Mouse (Mus musculus) CH12.LX (cell line): Measurements from ENCODE around the gene Tbx3. TPM values are rescaled to one million over a fixed set of nuclear protein-coding genes. Genes with fewer than 3 reads are reported as not detected.

ENCODE experiments used
- DNase-seq: peaks from one replicate; pipeline ENCODE4 v3.0.0-alpha.2; 2013; ENCODE audit errors: extremely low read depth
- H3K27ac ChIP-seq: 2 replicates; pipeline ENCODE4 v1.5.1; 2012; ENCODE audit warnings: low read depth, mild to moderate bottlenecking, control low read depth, moderate library complexity; ENCODE audit not compliant: insufficient read depth
- H3K27me3 ChIP-seq: replicated peaks from 2 replicates; pipeline ENCODE3; 2012; ENCODE audit warnings: inconsistent platforms
- H3K36me3 ChIP-seq, 2 experiments: replicated peaks in 1 of 2; 2 replicates each; pipeline versions ENCODE3 to v1.6.1; 2012; ENCODE audit warnings: inconsistent platforms in 1 of 2, low read length in 1 of 2, mild to moderate bottlenecking in 1 of 2, mixed read lengths in 1 of 2, moderate library complexity in 1 of 2; ENCODE audit not compliant: control insufficient read depth in 1 of 2, insufficient read depth in 1 of 2
- H3K4me1 ChIP-seq, 2 experiments: 2 replicates each; pipeline ENCODE4 v1.6.1; 2012; ENCODE audit warnings: inconsistent platforms in 1 of 2, moderate library complexity in 1 of 2; ENCODE audit not compliant: insufficient read depth in 2 of 2, control insufficient read depth in 1 of 2
- H3K4me2 ChIP-seq: 2 replicates; pipeline ENCODE4 v1.6.1; 2012; ENCODE audit warnings: low read depth, mild to moderate bottlenecking, control low read depth; ENCODE audit not compliant: poor library complexity, insufficient read depth, severe bottlenecking
- H3K4me3 ChIP-seq, 3 experiments: fragments of 150-350 bp in 1 of 3; sonication (generic) in 1 of 3; replicated peaks in 1 of 3; 2 replicates each; pipeline versions ENCODE3 to v1.5.1; 2011 to 2012; ENCODE audit warnings: low read depth in 2 of 3, low read length in 2 of 3, mild to moderate bottlenecking in 2 of 3, moderate library complexity in 2 of 3, control low read depth in 1 of 3, improper control_type of control experiment in 1 of 3, inconsistent platforms in 1 of 3, mixed read lengths in 1 of 3; ENCODE audit not compliant: poor library complexity in 1 of 3
- H3K79me2 ChIP-seq: replicated peaks from 2 replicates; pipeline ENCODE4 v1.6.1; 2012; ENCODE audit warnings: mild to moderate bottlenecking, moderate library complexity; ENCODE audit not compliant: control insufficient read depth, poor library complexity, insufficient read depth, severe bottlenecking; ENCODE audit errors: extremely low read depth
- H3K9ac ChIP-seq: 2 replicates; pipeline ENCODE4 v1.6.1; 2012; ENCODE audit warnings: low read depth, mild to moderate bottlenecking, control low read depth, moderate library complexity; ENCODE audit not compliant: insufficient read depth
- H3K9me3 ChIP-seq: replicated peaks from 2 replicates; pipeline ENCODE3; 2012; ENCODE audit warnings: low read length, inconsistent platforms, mixed read lengths
- BHLHE40 ChIP-seq: IDR thresholded peaks from 2 replicates; pipeline ENCODE4 v1.6.1; 2011; ENCODE audit warnings: mild to moderate bottlenecking, low read depth, low read length, improper control_type of control experiment
- CHD2 ChIP-seq: IDR thresholded peaks from 2 replicates; pipeline ENCODE4 v1.6.1; 2011; ENCODE audit warnings: low read length, improper control_type of control experiment
- CTCF ChIP-seq, 2 experiments: IDR thresholded peaks in 1 of 2; conservative IDR thresholded peaks in 1 of 2; 2 replicates each; pipeline ENCODE4 v1.5.1; 2011 to 2012; ENCODE audit warnings: low read depth in 2 of 2, low read length in 2 of 2, improper control_type of control experiment in 1 of 2, inconsistent platforms in 1 of 2, mild to moderate bottlenecking in 1 of 2, moderate library complexity in 1 of 2
- E2F4 ChIP-seq: IDR thresholded peaks from 2 replicates; pipeline ENCODE4 v1.6.1; 2011; ENCODE audit warnings: low read depth, low read length, improper control_type of control experiment; ENCODE audit not compliant: insufficient replicate concordance
- GABPA ChIP-seq: IDR thresholded peaks from 2 replicates; pipeline ENCODE4 v1.6.1; 2012; ENCODE audit warnings: low read depth, low read length, improper control_type of control experiment, inconsistent platforms; ENCODE audit not compliant: insufficient replicate concordance
- HCFC1 ChIP-seq: IDR thresholded peaks from 2 replicates; pipeline ENCODE4 v1.6.1; 2012; ENCODE audit warnings: low read depth, mild to moderate bottlenecking, inconsistent platforms, low read length, improper control_type of control experiment
- IRF4 ChIP-seq: IDR thresholded peaks from 2 replicates; pipeline ENCODE4 v1.6.1; 2014; ENCODE audit warnings: low read depth, mild to moderate bottlenecking, inconsistent platforms, low read length, improper control_type of control experiment
- JUN ChIP-seq: IDR thresholded peaks from 2 replicates; pipeline ENCODE4 v1.6.1; 2011; ENCODE audit warnings: low read depth, mild to moderate bottlenecking, low read length, improper control_type of control experiment, moderate library complexity; ENCODE audit not compliant: insufficient read depth
- MAX ChIP-seq: IDR thresholded peaks from 2 replicates; pipeline ENCODE4 v1.6.1; 2011; ENCODE audit warnings: low read length, improper control_type of control experiment
- MXI1 ChIP-seq: IDR thresholded peaks from 2 replicates; pipeline ENCODE4 v1.6.1; 2011; ENCODE audit warnings: mild to moderate bottlenecking, low read depth, low read length, improper control_type of control experiment
- NRF1 ChIP-seq: IDR thresholded peaks from 2 replicates; pipeline ENCODE4 v1.6.1; 2014; ENCODE audit warnings: low read depth, mild to moderate bottlenecking, inconsistent platforms, low read length, improper control_type of control experiment, moderate library complexity
- POLR2A ChIP-seq: IDR thresholded peaks from 2 replicates; pipeline ENCODE4 v1.6.1; 2011; ENCODE audit warnings: low read depth, mild to moderate bottlenecking, improper control_type of control experiment, low read length
- RAD21 ChIP-seq: IDR thresholded peaks from 2 replicates; pipeline ENCODE4 v1.6.1; 2011; ENCODE audit warnings: low read depth, mild to moderate bottlenecking, low read length, improper control_type of control experiment, moderate library complexity
- RCOR1 ChIP-seq: conservative IDR thresholded peaks from 2 replicates; pipeline ENCODE4 v1.6.1; 2012; ENCODE audit warnings: low read depth, mild to moderate bottlenecking, inconsistent platforms, low read length, improper control_type of control experiment
- SIN3A ChIP-seq: IDR thresholded peaks from 2 replicates; pipeline ENCODE4 v1.6.1; 2012; ENCODE audit warnings: low read length, improper control_type of control experiment, inconsistent platforms
- UBTF ChIP-seq: IDR thresholded peaks from 2 replicates; pipeline ENCODE4 v1.6.1; 2012; ENCODE audit warnings: low read depth, mild to moderate bottlenecking, inconsistent platforms, low read length, improper control_type of control experiment, moderate library complexity
- USF2 ChIP-seq: conservative IDR thresholded peaks from 2 replicates; pipeline ENCODE4 v1.6.1; 2011; ENCODE audit warnings: low read depth, low read length, improper control_type of control experiment
- ZC3H11A ChIP-seq: IDR thresholded peaks from 2 replicates; pipeline ENCODE4 v1.6.1; 2012; ENCODE audit warnings: low read depth, mild to moderate bottlenecking, inconsistent platforms, low read length, improper control_type of control experiment
- ZMIZ1 ChIP-seq: IDR thresholded peaks from 2 replicates; pipeline ENCODE4 v1.6.1; 2012; ENCODE audit warnings: low read depth, mild to moderate bottlenecking, inconsistent platforms, low read length, improper control_type of control experiment
- dilution Hi-C: fragments of 300-500 bp; cut with MboI; formaldehyde crosslinking; loops from 2 replicates; pipeline ENCODE4 v1.14.3; 2020; ENCODE audit warnings: low sequenced_read_pairs; ENCODE audit not compliant: extremely low pct_unique_long_range_greater_than_20kb, extremely low pct_ligation_motif_present
- in situ Hi-C: fragments of 300-500 bp; cut with MboI; formaldehyde crosslinking; loops from 3 replicates; pipeline ENCODE4 v1.14.3; 2019; ENCODE audit warnings: low sequenced_read_pairs, low pct_ligation_motif_present, low pct_unique_long_range_greater_than_20kb, mixed read lengths
- polyA plus RNA-seq: library from polyadenylated mRNA; unstranded; fragments of >175 nt; gene quantifications from 2 replicates; pipeline ENCODE4 v1.2.1, GENCODE M21; 2012; ENCODE audit warnings: low read depth; ENCODE audit not compliant: insufficient read length
- total RNA-seq, 2 experiments: library from RNA; depleted of rRNA; stranded (reverse); fragments of 300-350 nt in 1 of 2; fragments of >200 nt in 1 of 2; gene quantifications; 2 replicates each; pipeline ENCODE4 v1.2.3; 2012 to 2014

The Tbx3 gene
- total and polyA plus RNA-seq, 3 experiments, result not detected

DNA sequence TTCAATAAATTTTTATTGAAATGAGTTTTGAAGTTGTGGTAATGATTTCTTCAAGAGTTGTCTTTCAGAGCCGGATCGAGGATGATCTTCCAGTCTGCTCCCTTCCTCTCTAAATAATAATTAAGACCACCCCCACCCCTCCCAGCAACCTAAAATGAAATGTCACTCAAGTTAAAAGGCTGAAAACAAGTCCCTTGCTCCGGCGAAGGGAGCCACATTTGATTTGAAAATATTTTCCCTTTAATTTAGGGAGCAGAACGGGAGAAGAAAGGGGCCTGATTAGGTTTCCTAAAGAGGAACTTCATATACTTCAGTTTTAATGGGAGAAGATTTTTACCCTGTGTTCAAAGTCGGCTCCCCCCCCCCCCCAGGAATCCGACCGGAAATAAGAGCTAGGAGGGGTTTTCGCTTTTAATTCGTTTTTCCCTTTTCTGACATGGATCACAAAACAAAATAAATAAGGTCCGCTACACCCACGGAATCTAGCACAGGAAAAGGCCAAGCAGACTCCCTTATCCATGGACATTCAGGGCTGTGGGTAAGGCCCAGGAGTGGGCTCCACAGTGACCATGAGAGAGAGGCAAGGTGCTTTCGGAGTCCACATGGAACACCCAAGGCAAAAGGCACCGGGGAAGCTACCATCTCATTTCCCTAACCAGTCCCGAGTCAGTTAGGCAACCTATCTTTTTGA, 14.4 kb downstream of the Tbx3 start:
- no peak for DNase-seq
- Histone ChIP-seq H3K27ac (no peak overlapping the region), H3K36me3 (no peaks in the 10 kb centered on the region), H3K9ac (no peak overlapping the region), H3K27me3 (no peaks in the 10 kb centered on the region), H3K4me3 (no peak overlapping the region), H3K9me3 (peaks cover 79% of the 10 kb centered on the region), H3K79me2 (no peaks in the 10 kb centered on the region), H3K4me1 (no peaks in the 10 kb centered on the region), H3K4me2 (no peak overlapping the region)
- in situ Hi-C loops (loop anchor here (25.0 kb wide), 1 partner anchor 798 kb away; no protein-coding TSS in a partner anchor), dilution Hi-C loops (no loop called here)
- TF ChIP-seq MXI1, result no peak
- no peak for TF ChIP-seq CHD2
- no peak for TF ChIP-seq NRF1
- no peak for TF ChIP-seq BHLHE40
- no peak for TF ChIP-seq HCFC1
- TF ChIP-seq POLR2A, result no peak

DNA sequence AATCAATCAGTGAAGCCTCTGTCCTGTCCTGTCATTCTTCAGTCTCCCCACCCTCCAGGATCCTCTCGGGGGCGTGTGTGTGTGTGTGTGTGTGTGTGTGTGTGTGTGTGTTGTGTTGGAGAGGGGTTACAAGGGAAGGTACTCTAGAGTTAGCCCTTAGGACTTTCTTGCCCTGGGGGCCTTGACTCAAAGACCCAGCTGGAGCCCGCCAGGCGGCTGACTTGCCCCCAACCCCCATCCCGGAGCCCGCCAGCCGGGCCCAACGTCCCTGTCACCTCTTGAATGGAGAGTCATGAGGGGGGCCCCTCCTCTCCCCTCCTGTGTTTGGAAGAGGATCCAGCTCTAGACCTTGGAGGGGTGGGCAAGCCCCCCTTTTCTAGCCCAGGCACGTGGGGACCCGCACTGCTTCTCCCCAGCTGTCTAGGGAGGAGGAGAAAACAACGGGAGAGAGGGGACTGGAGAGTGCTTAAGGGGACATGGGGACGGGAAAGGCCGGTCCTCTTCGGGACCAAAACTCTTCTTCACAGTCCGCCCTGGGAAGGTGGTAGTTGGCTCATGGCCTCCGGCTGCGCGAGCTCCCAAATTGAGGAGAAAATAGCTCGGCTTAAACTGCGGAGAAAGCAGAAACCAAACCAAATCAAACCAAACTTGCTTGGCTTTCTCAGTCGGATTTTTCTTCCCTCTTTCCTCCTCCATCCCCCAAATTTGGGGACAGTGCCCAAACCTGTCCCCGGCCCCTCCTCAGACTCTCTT, 15.2 kb downstream of the Tbx3 start:
- H3K27ac ChIP-seq, result no peak overlapping the region
- H3K4me3 ChIP-seq, result no peak overlapping the region
- no peaks in the 10 kb centered on the region for H3K27me3 ChIP-seq
- H3K79me2 ChIP-seq, result no peaks in the 10 kb centered on the region
- no peak overlapping the region for H3K9ac ChIP-seq
- TF ChIP-seq GABPA (no peak), SIN3A (no peak), IRF4 (no peak), USF2 (no peak), RCOR1 (no peak), ZMIZ1 (no peak), UBTF (no peak), NRF1 (no peak), CTCF (conservative IDR thresholded peaks at IDR 0.05 in 1 of 2, IDR thresholded peaks at IDR 0.05 in 1 of 2; ENCODE audit: low read depth in 2 of 2, low read length in 2 of 2) (no peak), JUN (no peak), MAX (no peak), E2F4 (no peak), ZC3H11A (no peak), RAD21 (no peak)
- no peak for DNase-seq
- dilution Hi-C loops, result no loop called here
- peaks cover 76% of the 10 kb centered on the region for H3K9me3 ChIP-seq
- H3K4me1 ChIP-seq, result no peaks in the 10 kb centered on the region
- H3K4me2 ChIP-seq, result no peak overlapping the region
- no peaks in the 10 kb centered on the region for H3K36me3 ChIP-seq
- in situ Hi-C loops, result loop anchor here (25.0 kb wide), 1 partner anchor 798 kb away; no protein-coding TSS in a partner anchor
